Mouse (Mus musculus) limb, embryonic 10.5 days (tissue): Measurements from ENCODE around the gene Rapgefl1. TPM values are rescaled to one million over a fixed set of nuclear protein-coding genes. Genes with fewer than 3 reads are reported as not detected.
"Not testable (repeated sequence)": the region's sequence is repeated elsewhere in the genome, so short reads cannot be mapped to it uniquely, and the experiment has no call there.

Experiments
- DNase-seq: peaks from one replicate; pipeline ENCODE4 v3.0.0-alpha.2; 2017; ENCODE audit warnings: low spot score
- H3K27ac ChIP-seq: fragments of 300-500 bp; sonication (generic); 2 replicates; pipeline ENCODE4 v1.5.1; 2016; ENCODE audit warnings: mild to moderate bottlenecking
- H3K27me3 ChIP-seq: fragments of 300-500 bp; sonication (generic); 2 replicates; pipeline ENCODE4 v1.6.1; 2016; ENCODE audit warnings: low read depth, mild to moderate bottlenecking; ENCODE audit not compliant: poor library complexity, severe bottlenecking
- H3K36me3 ChIP-seq: fragments of 300-500 bp; sonication (generic); 2 replicates; pipeline ENCODE4 v1.6.1; 2016; ENCODE audit warnings: mild to moderate bottlenecking, moderate library complexity
- H3K4me1 ChIP-seq: fragments of 300-500 bp; sonication (generic); 2 replicates; pipeline ENCODE4 v1.6.1; 2016
- H3K4me3 ChIP-seq: fragments of 300-500 bp; sonication (generic); 2 replicates; pipeline ENCODE4 v1.5.1; 2016; ENCODE audit warnings: mild to moderate bottlenecking, moderate library complexity
- H3K9me3 ChIP-seq: fragments of 300-500 bp; sonication (generic); replicated peaks from 2 replicates; pipeline ENCODE4 v1.6.1; 2016; ENCODE audit warnings: mild to moderate bottlenecking
- WGBS: fragments of 180-500 bp; shearing (Covaris S2); methylation state at CpG from one replicate; pipeline ENCODE4 v1.1.7; 2016; 5-methylcytosine and 5-hydroxymethylcytosine counted together
- polyA plus RNA-seq: library from polyadenylated mRNA; unstranded; fragments of >200 nt; fragmentation: Nextera tagmentation; extraction: Ambion mirVana; gene quantifications from 2 replicates; pipeline ENCODE4 v1.2.1, GENCODE M21; 2016

Rapgefl1 gene
- polyA plus RNA-seq, 1 experiment from 2014 or later = 1.9 TPM

DNA sequence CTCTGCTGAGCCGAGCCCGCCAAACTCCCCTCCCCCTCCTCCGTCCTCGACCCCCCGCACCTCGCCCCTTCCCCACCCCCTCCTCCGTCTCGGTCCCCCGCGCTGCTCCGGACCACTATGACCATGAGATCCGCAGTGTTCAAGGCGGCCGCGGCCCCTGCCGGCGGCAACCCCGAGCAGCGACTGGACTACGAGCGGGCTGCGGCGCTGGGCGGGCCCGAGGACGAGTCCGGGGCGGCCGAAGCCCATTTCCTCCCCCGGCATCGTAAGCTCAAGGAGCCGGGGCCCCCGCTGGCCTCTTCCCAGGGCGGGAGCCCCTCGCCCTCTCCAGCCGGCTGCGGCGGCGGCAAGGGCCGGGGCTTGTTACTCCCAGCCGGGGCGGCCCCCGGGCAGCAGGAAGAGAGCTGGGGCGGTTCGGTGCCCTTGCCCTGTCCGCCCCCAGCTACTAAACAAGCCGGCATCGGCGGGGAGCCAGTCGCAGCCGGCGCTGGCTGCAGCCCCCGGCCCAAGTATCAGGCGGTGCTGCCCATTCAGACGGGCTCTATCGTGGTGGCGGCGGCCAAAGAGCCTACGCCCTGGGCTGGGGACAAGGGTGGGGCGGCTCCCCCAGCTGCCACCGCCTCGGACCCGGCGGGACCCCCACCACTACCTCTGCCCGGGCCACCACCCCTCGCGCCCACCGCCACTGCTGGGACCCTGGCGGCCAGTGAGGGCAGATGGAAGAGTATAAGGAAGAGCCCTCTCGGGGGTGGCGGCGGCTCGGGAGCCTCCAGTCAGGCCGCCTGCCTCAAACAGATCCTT is 40.7 kb upstream of the Rapgefl1 start:
- H3K36me3 ChIP-seq = peaks cover 36% of the 10 kb centered on the region
- H3K27me3 ChIP-seq = no peaks in the 10 kb centered on the region
- WGBS = under 1% methylated on average over 66 of the region's 74 CpGs
- H3K9me3 ChIP-seq = no peaks in the 10 kb centered on the region
- peak overlapping the region; percentile 99 for H3K27ac ChIP-seq
- DNase-seq = no peak
- peaks cover 53% of the 10 kb centered on the region for H3K4me1 ChIP-seq
- H3K4me3 ChIP-seq = peak overlapping the region; percentile 97

DNA sequence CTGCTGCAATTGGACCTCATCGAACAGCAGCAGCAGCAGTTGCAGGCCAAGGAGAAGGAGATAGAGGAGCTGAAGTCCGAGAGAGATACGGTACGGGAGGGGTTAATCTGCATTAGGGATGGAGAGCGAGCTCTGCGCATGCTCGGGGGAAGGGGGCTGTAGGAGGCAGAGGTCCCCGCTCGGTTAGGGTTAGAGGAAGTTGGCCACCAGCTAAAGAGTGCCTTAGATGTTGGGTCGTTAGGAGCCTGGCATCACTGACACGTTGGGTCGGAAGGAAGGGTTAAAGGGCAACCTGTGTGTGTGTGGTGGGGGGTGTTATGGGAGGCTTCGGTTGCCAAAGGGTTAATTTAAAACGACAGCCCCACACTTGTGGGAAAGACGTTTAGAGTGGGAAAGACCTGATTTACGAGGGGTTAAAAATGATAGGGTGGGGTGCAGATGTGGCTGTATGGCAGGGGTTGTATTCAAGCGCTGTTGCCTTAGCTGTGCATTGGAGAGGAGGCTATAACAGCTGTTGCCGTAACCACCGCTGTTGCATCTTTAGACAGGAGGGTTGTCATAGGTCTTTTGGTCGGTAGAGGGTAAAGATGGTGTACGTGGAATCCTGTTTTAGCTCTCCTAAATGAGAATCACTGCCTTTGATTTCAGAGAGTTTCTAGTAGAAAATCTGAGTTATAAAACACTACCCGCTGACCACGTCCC is 39.9 kb upstream of the Rapgefl1 start:
- 5% methylated on average over 23 of the region's 23 CpGs for WGBS
- peak; percentile 88 for DNase-seq
- H3K27ac ChIP-seq = peak overlapping the region; percentile 99
- peaks cover 44% of the 10 kb centered on the region for H3K36me3 ChIP-seq
- H3K4me1 ChIP-seq = peaks cover 52% of the 10 kb centered on the region
- peak overlapping the region; percentile 97 for H3K4me3 ChIP-seq
- no peaks in the 10 kb centered on the region for H3K9me3 ChIP-seq
- H3K27me3 ChIP-seq = no peaks in the 10 kb centered on the region

DNA sequence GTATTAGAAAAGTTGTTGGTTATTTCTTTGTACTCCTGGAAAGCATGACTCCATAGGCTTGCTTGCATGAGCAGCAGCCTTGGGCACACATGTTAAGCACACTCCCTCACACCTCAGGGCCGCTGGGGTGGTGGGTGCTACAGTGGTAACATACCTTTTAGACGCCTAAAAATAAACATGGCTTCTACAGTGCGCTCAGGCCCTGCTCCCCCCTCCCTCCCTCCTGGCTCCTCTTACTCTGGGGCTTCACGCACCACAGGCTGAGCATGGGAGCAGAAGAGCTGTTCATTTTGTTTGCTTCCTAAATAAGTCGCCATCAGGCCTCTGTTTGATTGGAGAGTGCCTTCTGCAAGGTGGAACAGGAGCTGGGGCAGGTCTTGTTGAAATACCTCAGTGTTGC is 39.3 kb upstream of the Rapgefl1 start:
- H3K36me3 ChIP-seq = peaks cover 50% of the 10 kb centered on the region
- H3K27ac ChIP-seq = peak overlapping the region; percentile 99; the same call in 1 of the 2 replicates
- peak overlapping the region; percentile 97 for H3K4me3 ChIP-seq
- 24% methylated on average over 5 of the region's 5 CpGs for WGBS
- H3K9me3 ChIP-seq = no peaks in the 10 kb centered on the region
- H3K27me3 ChIP-seq = no peaks in the 10 kb centered on the region
- no peak for DNase-seq
- peaks cover 50% of the 10 kb centered on the region for H3K4me1 ChIP-seq

DNA sequence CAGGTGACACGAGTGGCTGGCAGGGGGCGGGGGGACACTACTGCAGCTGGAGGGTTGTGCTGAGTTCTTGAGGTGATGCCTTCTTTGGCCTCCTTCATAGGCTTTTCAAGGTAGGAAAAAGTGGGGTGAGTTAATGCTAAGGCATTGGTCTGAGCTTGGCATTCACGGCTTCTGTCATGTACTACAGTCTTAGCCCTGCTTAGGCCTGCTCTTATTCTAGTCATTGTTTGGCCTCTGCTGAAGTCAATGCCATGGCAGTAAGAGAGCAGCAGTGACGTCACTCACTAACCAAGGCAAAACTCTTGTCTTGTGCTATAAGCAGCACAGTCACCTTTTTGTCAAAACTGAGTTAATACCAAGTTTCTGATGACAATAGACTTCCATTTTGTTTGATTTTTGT is 38.7 kb upstream of the Rapgefl1 start:
- H3K4me3 ChIP-seq = peak overlapping the region; percentile 97
- no peak overlapping the region for H3K27ac ChIP-seq
- DNase-seq = no peak
- H3K36me3 ChIP-seq = peaks cover 56% of the 10 kb centered on the region
- H3K4me1 ChIP-seq = peaks cover 47% of the 10 kb centered on the region
- WGBS = 75% methylated on average over 4 of the region's 4 CpGs
- no peaks in the 10 kb centered on the region for H3K9me3 ChIP-seq
- H3K27me3 ChIP-seq = no peaks in the 10 kb centered on the region

DNA sequence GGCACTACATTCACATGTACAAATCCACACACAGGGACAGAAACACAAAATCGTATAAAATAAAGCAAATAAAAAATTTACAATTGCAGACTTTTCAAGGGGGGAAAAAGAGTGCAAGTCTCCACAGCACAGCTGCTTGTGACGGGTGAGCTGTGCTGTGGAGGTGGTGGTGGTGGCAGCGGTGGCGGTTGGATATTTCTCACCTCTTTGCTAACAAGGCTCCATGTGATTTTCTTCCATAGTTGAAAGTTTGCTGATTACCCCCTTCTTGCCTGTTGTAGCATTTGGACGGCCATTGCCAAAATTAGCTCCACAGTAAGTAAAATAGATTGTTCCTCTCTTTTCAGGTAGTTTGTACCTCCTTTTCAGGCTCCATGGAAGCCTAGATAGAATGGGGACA is 32.0 kb upstream of the Rapgefl1 start, which contains the start of gene Casc3:
Casc3 (plus strand) TSS at position 301 of the 400 bp plus-strand sequence.
- DNase-seq = no peak
- Histone ChIP-seq H3K4me3 (no peak within 1 kb of the TSS), H3K27ac (no peak within 1 kb of the TSS), H3K36me3 (peaks cover 89% of the 10 kb centered on the region), H3K9me3 (no peaks in the 10 kb centered on the region), H3K4me1 (peaks cover 10% of the 10 kb centered on the region), H3K27me3 (no peaks in the 10 kb centered on the region)
- WGBS = 89% methylated on average over 5 of the region's 5 CpGs

- 85% methylated on average over 2 of the region's 2 CpGs for WGBS
- Histone ChIP-seq H3K4me3 (peak overlapping the region; percentile 93; the same call in 1 of the 2 replicates), H3K4me1 (peaks cover 25% of the 10 kb centered on the region), H3K27me3 (no peaks in the 10 kb centered on the region), H3K27ac (no peak overlapping the region), H3K9me3 (no peaks in the 10 kb centered on the region), H3K36me3 (peaks cover 77% of the 10 kb centered on the region)
- DNase-seq = no peak
Observed at GRCm38 (mm10) chr11:98808417-98808816, 28.2 kb upstream of the Rapgefl1 start.

DNA sequence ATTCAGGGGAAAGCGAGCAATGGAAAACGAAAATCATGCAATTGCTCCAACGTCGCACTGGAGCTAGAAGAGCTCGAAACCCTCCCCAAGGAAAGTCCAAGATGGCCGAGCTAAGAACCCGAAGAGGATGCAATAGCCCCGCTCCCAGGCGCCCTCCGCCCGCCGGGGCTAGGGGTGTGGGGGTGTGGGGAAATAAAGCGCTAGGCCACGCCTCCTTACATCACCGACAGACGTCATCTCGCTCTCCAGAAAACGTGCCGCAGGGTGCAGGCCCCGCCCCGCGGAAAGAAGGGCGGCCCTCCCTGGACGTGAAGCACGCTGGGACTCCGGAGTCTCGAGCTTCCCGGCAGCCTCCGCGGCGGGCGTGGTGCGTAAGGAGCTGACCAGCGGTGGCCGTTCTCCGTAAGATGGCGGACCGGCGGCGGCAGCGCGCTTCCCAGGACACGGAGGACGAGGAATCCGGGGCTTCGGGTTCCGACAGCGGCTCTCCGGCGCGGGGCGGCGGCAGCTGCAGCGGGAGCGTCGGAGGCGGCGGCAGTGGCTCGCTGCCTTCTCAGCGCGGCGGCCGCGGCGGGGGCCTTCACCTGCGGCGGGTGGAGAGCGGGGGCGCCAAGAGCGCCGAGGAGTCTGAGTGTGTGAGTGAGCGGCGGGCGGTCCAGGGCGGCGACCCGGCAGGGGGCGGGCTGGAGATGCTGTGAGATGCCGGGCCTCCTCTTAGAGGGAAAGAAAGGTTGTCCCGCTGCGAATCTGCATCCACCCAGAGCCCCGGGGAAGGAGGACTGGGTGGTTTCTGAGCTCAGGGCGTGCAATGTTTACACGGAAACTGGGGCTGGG is 26.9 kb upstream of the Rapgefl1 start:
- peaks cover 77% of the 10 kb centered on the region for H3K36me3 ChIP-seq
- DNase-seq = peak; percentile 98
- H3K9me3 ChIP-seq = no peaks in the 10 kb centered on the region
- H3K27me3 ChIP-seq = no peaks in the 10 kb centered on the region
- WGBS = under 1% methylated on average over 84 of the region's 84 CpGs
- peak overlapping the region; percentile 97 for H3K27ac ChIP-seq
- peaks cover 25% of the 10 kb centered on the region for H3K4me1 ChIP-seq
- H3K4me3 ChIP-seq = peak overlapping the region; percentile 93

GRCm38 (mm10) chr11:98810686-98811085 is 25.9 kb upstream of the Rapgefl1 start:
- peak overlapping the region; percentile 93 for H3K4me3 ChIP-seq
- H3K36me3 ChIP-seq = peaks cover 77% of the 10 kb centered on the region
- no peaks in the 10 kb centered on the region for H3K27me3 ChIP-seq
- peak overlapping the region; percentile 97 for H3K27ac ChIP-seq
- WGBS = 68% methylated on average over 7 of the region's 7 CpGs
- DNase-seq = no peak
- H3K9me3 ChIP-seq = no peaks in the 10 kb centered on the region
- peaks cover 25% of the 10 kb centered on the region for H3K4me1 ChIP-seq

GRCm38 (mm10) chr11:98816706-98817239 is 19.8 kb upstream of the Rapgefl1 start:
- peaks cover 98% of the 10 kb centered on the region for H3K36me3 ChIP-seq
- no peaks in the 10 kb centered on the region for H3K9me3 ChIP-seq
- no peaks in the 10 kb centered on the region for H3K4me1 ChIP-seq
- WGBS = 95% methylated on average over 1 of the region's 1 CpGs
- no peak overlapping the region for H3K27ac ChIP-seq
- no peak overlapping the region for H3K4me3 ChIP-seq
- H3K27me3 ChIP-seq = no peaks in the 10 kb centered on the region
- no peak for DNase-seq

- H3K4me1 ChIP-seq = no peaks in the 10 kb centered on the region
- no peak overlapping the region for H3K27ac ChIP-seq
- no peaks in the 10 kb centered on the region for H3K9me3 ChIP-seq
- WGBS = 99% methylated on average over 5 of the region's 5 CpGs
- H3K4me3 ChIP-seq = no peak overlapping the region
- no peaks in the 10 kb centered on the region for H3K27me3 ChIP-seq
- DNase-seq = no peak
- H3K36me3 ChIP-seq = peaks cover 100% of the 10 kb centered on the region
Observed at GRCm38 (mm10) chr11:98820968-98821367, 15.6 kb upstream of the Rapgefl1 start.

DNA sequence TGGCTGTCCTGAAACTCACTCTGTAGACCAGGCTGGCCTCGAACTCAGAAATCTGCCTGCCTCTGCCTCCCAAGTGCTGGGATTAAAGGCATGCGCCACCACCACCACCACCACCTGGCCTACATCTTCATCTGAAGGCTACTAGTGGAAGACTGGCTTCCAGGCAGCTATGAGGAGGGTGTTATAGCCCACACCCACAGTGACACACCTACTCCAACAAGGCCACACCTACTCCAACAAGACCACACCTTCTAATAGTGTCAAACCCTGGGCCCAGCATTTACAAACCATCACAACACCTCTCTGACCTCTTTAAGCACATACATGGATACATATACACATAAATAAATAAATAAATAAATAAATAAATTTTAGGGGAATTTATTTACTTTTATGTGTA is 10.5 kb upstream of the Rapgefl1 start:
- H3K4me1 ChIP-seq, H3K27me3 ChIP-seq, DNase-seq, H3K9me3 ChIP-seq, H3K4me3 ChIP-seq, H3K27ac ChIP-seq: not testable (repeated sequence)
- H3K36me3 ChIP-seq = peaks cover 100% of the 10 kb centered on the region
- 97% methylated on average over 2 of the region's 2 CpGs for WGBS

DNA sequence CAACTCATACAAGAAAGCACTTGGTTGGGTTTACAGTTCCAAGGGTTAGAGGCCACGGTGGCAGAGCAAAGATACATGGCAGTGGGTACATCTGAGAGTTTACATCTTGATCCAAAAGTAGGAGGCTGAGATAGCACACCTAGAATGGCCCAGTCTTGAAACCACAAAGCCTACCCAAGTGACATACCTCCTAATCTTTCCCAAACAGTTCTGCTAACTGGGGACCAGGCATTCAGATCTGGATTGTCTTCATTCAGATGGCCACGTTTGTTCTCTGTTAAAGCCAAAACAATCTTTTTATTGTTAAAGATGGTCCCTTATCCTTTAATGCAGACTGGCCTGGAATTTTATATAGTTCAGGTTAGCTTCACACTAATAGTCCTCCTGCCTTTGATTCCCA is 8.7 kb upstream of the Rapgefl1 start:
- WGBS = 90% methylated on average over 2 of the region's 2 CpGs
- Histone ChIP-seq H3K36me3 (peaks cover 100% of the 10 kb centered on the region), H3K27ac (no peak overlapping the region), H3K4me3 (no peak overlapping the region), H3K4me1 (no peaks in the 10 kb centered on the region), H3K27me3 (no peaks in the 10 kb centered on the region), H3K9me3 (no peaks in the 10 kb centered on the region)
- DNase-seq = no peak
